Mouse (Mus musculus) kidney, adult 9 months (tissue): ENCODE data around the gene Trim42.

Source experiments
- DNase-seq: peaks from one replicate; pipeline ENCODE4 v3.0.0; 2022

The Trim42 gene

DNA sequence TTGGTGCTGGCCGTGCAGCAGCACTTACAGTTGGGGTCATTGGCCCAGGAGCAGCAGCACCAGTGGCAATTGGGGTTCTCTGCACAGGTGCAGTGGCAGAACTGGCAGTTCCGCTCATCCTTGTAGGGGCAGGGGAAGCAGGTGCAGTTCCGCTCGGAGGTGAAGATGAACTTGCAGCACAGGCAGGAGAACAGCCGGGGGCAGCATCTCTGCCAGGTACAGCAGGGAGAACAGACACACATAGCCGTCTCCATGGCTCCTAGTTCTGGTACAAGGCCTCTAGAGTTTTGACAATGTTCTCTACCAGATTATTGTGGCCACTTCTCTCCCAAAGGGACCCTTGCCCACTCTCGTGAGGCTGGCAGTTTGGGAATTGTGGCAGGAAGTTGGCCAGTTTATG is at the start of gene Trim42:
TSS of gene Trim42 (minus strand) at position 368 of the 400 bp plus-strand sequence.
- no peak for DNase-seq

DNA sequence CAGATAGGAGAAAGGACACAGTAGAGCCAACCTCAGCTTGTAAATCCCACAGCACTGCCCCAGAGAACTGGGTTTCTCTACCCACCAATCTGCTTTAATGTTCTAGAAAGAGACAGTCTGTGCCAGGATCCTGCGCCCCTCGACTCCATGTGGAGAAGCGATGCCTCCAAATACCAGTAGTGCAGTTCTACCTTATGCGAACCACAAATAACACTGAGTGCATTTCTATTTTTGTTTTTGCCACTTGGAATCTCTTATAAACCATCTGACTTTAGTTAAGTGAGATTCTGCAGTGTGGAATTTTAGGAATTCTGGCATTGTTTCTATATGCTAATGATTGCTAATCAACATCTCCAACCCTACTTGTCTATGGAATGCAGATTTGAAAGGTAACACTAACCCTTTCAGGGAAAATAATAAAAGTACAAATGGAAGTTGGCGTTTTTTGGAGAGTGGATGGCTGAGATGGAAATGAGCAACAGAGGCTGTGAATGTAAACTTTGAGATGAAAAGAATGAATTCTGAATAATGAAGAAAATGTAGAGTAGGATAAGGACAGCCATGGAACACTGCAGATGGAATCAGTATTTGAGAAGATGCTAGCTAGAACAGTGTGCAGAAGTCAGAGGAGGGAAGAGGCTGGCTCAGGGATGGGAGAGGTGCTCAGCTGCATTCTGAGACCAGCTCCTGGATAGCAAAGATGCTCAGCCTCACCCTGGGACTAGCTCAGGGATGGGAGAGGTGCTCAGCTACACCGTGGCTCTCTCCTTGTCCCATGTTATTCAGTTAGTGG is 45.3 kb upstream of the Trim42 start:
- no peak for DNase-seq

DNA sequence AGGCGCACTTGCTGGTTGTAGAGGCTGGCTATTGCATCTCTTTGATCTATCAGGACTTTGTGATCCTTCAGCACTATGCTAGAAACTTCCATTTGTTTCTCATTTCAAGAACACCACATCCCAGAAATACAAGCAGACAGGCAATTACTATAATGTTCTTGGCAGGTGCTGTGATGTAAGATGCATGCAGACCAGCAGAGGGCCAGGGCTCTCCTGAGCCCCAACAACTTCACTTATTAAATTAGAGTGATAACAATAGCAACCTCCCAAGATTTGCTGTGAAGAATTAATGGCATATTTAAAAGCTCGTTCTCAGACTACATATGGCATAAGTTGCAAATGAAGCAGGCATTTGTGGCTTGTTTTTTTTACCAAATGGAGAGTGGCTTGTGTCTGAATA is 38.4 kb upstream of the Trim42 start:
- DNase-seq, result no peak

DNA sequence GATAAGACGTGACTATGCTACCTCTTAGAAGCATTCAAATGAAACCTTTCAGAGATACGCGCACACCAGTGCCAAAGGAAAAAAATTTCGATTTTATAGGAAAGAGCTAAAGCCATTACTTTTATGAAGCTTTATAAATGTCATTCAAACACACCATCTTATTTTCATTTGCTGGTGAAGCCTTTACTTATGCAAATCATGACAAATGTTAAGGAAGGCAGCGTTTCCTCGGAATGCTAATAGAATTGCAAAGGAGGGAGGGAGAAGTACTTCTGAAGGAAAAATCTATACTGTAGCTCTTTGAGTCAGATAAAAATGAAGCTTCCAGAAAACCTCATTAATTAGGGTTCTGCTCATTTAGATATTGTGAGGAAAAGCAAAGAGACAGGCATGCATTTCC is 13.3 kb downstream of the Trim42 start:
- no peak for DNase-seq

DNA sequence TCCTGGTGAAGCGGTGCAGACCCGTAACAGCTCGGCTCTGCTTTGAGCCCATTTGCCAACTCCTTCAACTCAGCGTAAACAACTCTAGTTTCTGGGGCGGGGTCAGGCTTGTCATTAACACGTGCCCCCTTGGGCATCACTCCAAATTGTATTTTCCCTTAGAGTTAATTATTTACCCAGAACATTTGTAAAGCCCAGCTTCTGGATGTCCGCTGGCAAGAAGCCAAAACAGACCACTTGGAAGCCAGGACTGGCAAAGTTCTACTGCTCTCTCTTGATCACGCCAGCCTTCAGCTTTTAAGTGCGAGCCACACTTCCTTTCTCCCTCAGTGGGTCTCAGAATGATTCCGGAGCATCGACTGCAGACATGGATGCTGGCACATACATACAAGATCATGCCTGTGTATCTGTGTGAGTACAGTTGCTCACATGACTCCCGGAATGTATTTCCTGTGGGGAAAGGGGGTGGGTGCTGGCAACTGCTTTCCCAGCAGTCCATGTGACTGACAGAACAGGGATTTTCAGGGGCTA is 24.9 kb downstream of the Trim42 start:
- peak; percentile 87 for DNase-seq

DNA sequence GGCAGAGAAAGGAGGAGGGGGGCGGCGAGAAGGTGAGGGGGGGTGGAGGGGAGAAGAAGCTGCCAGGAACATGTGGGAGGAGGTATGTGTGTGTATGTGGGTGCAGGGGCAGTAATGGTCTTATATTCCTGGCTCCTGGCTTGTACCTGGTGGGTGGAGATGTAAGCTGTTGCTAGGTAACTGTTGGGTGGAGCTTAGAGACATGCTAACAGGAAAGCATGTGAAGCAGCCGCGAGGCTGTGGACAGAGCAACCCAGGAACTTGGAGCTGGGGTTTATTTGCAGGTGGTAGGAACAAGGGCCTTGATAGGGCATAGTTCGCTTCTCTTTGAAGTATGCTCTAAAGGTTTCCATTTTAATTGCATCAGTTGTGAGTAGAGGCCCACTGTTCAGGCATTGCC is 28.0 kb downstream of the Trim42 start:
- DNase-seq, result no peak

DNA sequence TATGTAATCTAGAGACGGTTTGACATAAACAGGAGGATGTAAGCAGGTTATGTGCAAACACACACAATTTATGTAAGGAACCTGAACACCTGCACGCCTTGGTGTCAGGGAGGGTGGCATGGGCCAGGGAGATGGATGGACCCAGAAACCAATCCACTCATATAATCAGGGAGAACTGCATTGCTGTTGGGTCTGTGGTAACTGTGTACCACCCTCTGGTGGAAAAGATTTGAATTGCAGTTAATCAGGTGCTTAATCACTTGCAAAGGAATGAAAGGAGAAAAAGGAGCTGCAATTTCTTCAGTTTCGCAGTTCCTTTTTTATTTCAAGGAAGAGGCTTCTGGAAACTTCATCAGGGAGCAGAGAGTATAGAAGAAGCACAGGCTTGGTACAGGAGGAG is 46.9 kb downstream of the Trim42 start:
- peak; percentile 62 for DNase-seq

DNA sequence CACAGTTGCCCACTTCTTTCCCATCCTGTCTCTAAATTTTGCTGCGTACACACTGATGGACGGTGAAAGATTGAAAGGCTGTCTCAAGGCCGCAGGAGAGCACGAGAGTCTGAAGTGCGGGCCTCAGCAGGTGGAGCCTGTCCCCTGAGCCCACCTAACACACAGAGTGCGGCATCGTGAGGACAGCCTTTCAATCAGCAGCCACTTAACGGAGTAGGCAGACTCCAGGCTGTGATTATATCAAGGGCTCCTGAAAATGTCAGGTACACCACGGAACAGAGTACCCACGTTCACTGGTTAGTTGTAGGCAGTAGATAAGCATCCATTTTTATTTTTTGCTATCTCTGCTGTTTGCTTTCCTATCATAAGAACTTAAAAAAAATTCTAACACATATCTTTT is 47.6 kb downstream of the Trim42 start:
- no peak for DNase-seq

DNA sequence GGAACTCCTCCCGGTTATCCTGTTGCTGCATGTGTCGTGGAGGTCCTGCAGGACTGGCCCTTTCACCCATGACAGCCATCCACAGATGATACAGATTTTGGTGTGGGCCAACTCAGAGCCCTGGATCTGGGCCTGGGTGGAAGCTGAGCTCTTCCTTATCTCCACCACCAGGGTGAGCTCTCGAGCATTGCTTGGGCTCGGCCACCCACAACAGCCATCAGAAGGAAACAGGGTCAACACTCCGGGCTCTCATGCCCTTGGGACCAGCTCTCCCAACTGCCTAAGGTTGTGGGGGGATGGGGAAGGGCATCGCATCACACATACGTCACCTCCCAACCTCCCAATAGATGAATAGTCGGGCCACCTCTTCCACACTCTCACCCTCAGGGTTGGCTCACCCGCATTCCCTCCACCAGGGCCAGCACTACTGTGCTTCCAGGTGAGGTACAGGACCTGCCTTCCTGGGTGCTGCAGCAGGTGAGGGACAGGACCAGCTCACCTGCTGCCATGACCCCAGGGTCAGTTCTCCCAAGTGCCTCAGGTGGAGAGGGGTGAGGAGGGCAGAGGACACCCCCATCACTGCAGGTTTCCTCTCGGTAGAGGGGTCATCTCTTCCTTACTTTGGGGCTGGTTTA is 54.2 kb downstream of the Trim42 start:
- DNase-seq, result no peak

DNA sequence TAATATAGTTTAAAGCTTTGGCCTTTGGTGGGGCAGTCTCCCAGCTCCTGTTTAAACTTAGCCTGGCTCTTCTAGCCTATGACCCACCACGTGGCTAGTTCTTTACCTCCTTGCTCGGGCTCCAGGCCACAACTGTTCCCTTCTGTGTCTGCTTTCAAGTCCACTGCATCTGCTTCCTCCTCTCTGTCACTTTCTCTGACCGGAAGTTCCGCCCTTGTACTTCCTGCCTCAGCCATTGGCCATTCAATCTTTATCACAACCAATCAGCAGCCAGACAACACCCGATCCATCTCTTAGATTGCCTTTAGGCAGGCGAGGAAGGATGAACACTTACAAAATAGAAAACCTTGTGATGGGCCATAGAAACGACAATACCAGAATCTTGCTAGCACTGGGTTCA is 58.1 kb downstream of the Trim42 start:
- no peak for DNase-seq

DNA sequence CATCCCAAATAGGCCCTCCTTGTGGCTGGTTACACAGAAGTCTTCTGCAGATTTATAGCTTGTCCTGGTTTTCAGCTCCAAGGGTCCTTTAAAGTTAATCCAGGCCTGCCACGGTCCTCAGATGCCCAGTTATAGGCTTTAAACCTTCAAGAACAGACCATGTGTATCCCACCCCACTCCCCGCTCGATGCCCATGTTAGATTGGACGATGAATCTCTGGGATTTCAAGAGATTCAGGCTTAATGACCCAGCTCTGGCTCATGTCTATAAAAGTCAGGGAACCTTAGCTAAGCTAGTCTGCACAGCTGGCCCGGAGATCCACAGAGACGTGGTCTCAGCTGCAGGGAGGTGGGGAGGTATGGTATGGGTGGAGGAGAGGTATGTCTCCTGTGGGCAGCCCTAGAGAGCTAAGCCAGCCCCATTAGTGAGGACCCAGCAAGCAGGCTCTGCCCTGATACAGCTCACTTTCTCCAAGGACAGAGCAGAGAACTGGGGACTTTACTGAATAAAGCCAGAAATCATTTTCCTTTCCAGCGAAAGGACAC is 60.2 kb downstream of the Trim42 start:
- no peak for DNase-seq

DNA sequence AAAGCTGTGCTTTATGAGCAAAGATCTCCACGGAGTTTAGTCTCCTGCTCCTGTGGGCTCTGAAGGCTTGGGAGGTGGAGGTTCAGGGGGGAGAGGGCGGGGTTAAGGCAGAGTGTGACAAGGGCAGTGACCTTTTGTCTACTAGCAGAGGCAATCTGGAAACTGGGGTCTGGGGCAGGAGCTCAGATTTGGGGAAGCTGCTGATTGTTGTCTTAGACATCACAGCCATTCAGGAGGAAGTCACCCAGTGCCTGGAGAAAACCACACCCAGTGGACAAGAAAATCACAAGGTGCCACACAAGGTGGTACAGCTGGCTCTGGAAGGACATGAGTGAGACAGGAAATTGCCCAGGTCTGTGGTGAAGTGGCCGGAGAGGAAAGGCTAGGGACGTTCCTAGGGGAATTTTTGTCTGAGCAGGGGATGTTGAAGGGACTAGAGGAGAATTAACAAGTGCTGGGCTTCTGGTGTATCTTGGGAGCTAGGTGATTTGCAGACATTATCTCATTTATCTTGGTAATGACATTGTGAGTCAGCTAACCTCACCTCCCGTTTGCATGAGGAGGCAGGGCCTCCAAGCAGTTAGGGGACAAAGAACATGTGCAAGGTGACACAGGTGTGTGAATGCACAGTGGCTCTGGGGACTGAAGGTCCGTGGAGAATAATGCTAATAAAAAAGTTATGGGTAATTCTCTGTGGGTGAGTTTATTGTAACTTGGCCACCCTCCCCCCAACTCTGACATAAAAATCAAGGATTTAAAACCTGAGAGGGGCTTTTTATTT is 61.9 kb downstream of the Trim42 start:
- no peak for DNase-seq
